Mouse (Mus musculus) liver, postnatal 0 days (tissue): ENCODE data around the gene Lrrc26. TPM values are rescaled to one million over a fixed set of nuclear protein-coding genes. Genes with fewer than 3 reads are reported as not detected.

Source experiments
- ATAC-seq: fragments of 200-750 bp; cut with Nextera tagmentation; 2 replicates; pipeline ENCODE4 v1.8.0; 2017; ENCODE audit warnings: mild to moderate bottlenecking, moderate library complexity
- DNase-seq: peaks from one replicate; pipeline ENCODE4 v3.0.0-alpha.2; 2016
- H3K27ac ChIP-seq: fragments of 300-500 bp; sonication (generic); 2 replicates; pipeline ENCODE4 v1.5.1; 2014; ENCODE audit warnings: antibody characterized with exemption, moderate library complexity, mild to moderate bottlenecking, low read depth
- H3K27me3 ChIP-seq: fragments of 300-500 bp; sonication (generic); 2 replicates; pipeline ENCODE4 v1.6.1; 2014; ENCODE audit warnings: low read length, control low read depth, mixed read lengths; ENCODE audit not compliant: insufficient read depth
- H3K36me3 ChIP-seq: fragments of 300-500 bp; sonication (generic); replicated peaks from 2 replicates; pipeline ENCODE4 v1.6.1; 2014; ENCODE audit warnings: mild to moderate bottlenecking, control low read depth, low read length, moderate library complexity, mixed read lengths; ENCODE audit not compliant: insufficient read depth
- H3K4me1 ChIP-seq: fragments of 300-500 bp; sonication (generic); 2 replicates; pipeline ENCODE4 v1.6.1; 2014; ENCODE audit warnings: antibody characterized with exemption, mild to moderate bottlenecking, control low read depth; ENCODE audit not compliant: insufficient read depth
- H3K4me2 ChIP-seq: fragments of 300-500 bp; sonication (generic); 2 replicates; pipeline ENCODE4 v1.6.1; 2014; ENCODE audit warnings: low read depth, mild to moderate bottlenecking, low read length, moderate library complexity, mixed read lengths
- H3K4me3 ChIP-seq: fragments of 300-500 bp; sonication (generic); 2 replicates; pipeline ENCODE4 v1.5.1; 2014; ENCODE audit warnings: low read depth, low read length
- H3K9ac ChIP-seq: fragments of 300-500 bp; sonication (generic); replicated peaks from 2 replicates; pipeline ENCODE4 v1.6.1; 2014; ENCODE audit warnings: mild to moderate bottlenecking, moderate library complexity
- H3K9me3 ChIP-seq: fragments of 300-500 bp; sonication (generic); 2 replicates; pipeline ENCODE4 v1.6.1; 2016; ENCODE audit warnings: mild to moderate bottlenecking, control low read depth, low read length, mixed read lengths
- CTCF ChIP-seq: sonication (generic); IDR thresholded peaks from 2 replicates; pipeline ENCODE4 v1.5.1; 2016; ENCODE audit warnings: antibody characterized with exemption, low read depth
- EP300 ChIP-seq: IDR thresholded peaks from 2 replicates; pipeline ENCODE4 v1.6.1; 2016; ENCODE audit warnings: antibody characterized with exemption, low read depth, mild to moderate bottlenecking
- WGBS: fragments of 180-500 bp; shearing (Covaris S2); extraction: QIAGEN DNeasy Blood & Tissue Kit; methylation state at CpG from one replicate; pipeline ENCODE4 v1.1.7; 2014; ENCODE audit not compliant: insufficient replicate concordance; 5-methylcytosine and 5-hydroxymethylcytosine counted together
- polyA plus RNA-seq: library from polyadenylated mRNA; unstranded; fragments of >200 nt; fragmentation: Nextera tagmentation; extraction: Ambion mirVana; gene quantifications from 2 replicates; pipeline ENCODE4 v1.2.1, GENCODE M21; 2015

Gene Lrrc26
- polyA plus RNA-seq, 1 experiment from 2014 or later, result not detected

DNA sequence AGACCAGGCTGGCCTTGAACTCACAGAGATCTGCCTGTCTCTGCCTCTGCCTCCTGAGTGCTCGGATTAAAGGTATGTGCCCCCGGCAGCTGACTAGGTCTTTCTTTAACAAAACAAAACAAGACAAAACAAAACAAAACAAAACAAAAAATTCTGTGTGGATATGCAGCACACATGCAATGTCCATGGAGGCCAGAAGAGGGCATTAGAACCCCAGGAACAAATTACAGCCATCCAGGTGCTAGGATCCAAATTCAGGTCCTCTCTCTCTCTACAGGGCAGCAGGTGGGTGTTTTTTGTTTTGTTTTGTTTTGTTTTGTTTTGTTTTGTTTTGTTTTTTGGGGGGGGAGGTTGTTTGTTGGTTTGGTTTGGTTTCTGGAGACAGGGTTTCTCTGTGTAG, 30.8 kb upstream of the Lrrc26 start:
- Histone ChIP-seq H3K27me3 (no peaks in the 10 kb centered on the region), H3K4me2 (no peak overlapping the region), H3K27ac (no peak overlapping the region), H3K9ac (no peak overlapping the region), H3K4me1 (peaks cover 27% of the 10 kb centered on the region), H3K4me3 (no peak overlapping the region), H3K9me3 (no peaks in the 10 kb centered on the region), H3K36me3 (no peaks in the 10 kb centered on the region)
- WGBS, result 49% methylated on average over 2 of the region's 2 CpGs
- ATAC-seq (no peak), DNase-seq (no peak)
- TF ChIP-seq EP300 (no peak), CTCF (peak; percentile 71)

DNA sequence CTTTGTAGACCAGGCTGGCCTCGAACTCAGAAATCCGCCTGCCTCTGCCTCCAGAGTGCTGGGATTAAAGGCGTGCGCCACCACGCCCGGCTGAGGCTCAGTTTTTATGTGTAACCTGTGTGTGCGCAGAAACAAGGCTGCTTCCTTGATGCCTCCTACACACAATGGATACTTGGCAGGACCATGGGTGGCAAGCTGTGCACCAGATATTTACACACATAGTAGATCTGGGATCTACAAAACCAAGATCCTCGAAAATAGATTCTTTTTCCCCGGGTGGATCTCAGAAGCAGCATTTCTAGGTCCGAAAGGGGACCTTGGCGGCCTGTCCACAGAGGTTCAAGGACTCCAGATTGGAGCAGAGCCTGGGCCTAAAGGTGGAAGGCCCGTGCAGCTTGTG, 27.8 kb upstream of the Lrrc26 start:
- no peaks in the 10 kb centered on the region for H3K9me3 ChIP-seq
- peak overlapping the region; percentile 61 for H3K27ac ChIP-seq
- no peaks in the 10 kb centered on the region for H3K27me3 ChIP-seq
- H3K36me3 ChIP-seq, result no peaks in the 10 kb centered on the region
- peak overlapping the region; percentile 86 for H3K4me3 ChIP-seq
- DNase-seq (no peak), ATAC-seq (peak; percentile 10)
- 35% methylated on average over 11 of the region's 12 CpGs for WGBS
- H3K9ac ChIP-seq, result peak overlapping the region; percentile 70
- TF ChIP-seq CTCF, result no peak
- no peak for TF ChIP-seq EP300
- peak overlapping the region; percentile 93 for H3K4me2 ChIP-seq
- peaks cover 43% of the 10 kb centered on the region for H3K4me1 ChIP-seq

- ATAC-seq (peak; percentile 93), DNase-seq (peak; percentile 96)
- Histone ChIP-seq H3K9me3 (no peaks in the 10 kb centered on the region), H3K4me1 (peaks cover 48% of the 10 kb centered on the region), H3K36me3 (no peaks in the 10 kb centered on the region), H3K27me3 (no peaks in the 10 kb centered on the region), H3K27ac (peak within 1 kb of the TSS; percentile 61), H3K4me3 (peak within 1 kb of the TSS; percentile 86), H3K4me2 (peak within 1 kb of the TSS; percentile 93), H3K9ac (peak within 1 kb of the TSS; percentile 74)
- TF ChIP-seq EP300, result peak; percentile 49
- no peak for TF ChIP-seq CTCF
- WGBS, result under 1% methylated on average over 39 of the region's 39 CpGs
Observed at GRCm38 (mm10) chr2:25262291-25262767, 27.4 kb upstream of the Lrrc26 start, which contains the start of gene Tprn. TSS of gene Tprn (plus strand) at chr2:25262618.

DNA sequence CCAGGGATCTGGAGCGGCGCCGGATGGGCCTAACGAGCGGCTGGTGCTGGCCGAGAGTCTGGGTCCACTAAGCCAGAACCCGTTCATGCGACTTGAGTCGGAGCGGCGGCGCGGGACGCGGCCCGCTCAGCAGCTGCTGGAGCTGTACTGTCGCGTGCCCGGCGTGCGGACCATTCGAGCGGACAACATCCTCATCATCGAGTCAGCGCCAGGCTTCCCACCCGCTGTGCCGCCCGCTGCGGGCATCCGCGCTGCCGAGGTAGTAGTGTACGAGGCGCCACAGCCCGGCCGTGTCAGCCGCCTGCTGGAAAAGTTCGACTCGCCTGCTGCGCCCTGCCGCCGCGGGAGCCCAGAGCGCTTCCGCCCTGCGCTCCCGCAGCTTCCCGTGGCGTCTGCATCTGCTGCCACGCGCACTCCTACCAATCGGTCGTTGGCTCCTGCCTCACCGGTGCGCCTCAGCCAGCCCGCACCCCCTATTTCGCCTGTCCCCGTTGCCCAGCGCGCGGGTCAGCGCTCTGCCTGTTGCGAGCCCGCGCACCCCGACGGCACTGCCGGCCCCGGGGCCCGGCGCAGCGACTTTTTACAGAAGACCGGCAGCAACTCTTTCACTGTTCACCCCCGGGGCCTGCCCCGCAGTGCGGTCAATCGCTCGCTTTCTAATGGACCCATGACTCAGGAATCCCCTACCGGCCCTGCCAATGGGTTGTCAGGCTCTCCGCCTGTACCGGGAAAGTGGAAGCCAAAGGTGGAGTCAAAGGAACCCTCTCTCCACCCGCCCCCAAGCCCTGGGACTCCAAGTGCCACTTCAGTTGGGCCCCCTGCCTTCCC, 26.7 kb upstream of the Lrrc26 start:
- WGBS, result 1% methylated on average over 79 of the region's 82 CpGs
- ATAC-seq (peak; percentile 15), DNase-seq (peak; percentile 56)
- peak overlapping the region; percentile 86 for H3K4me3 ChIP-seq
- H3K36me3 ChIP-seq, result 0 out of 2 replicates have a peak, but pooled peaks cover 2% of the 10 kb centered on the region
- peak overlapping the region; percentile 74 for H3K9ac ChIP-seq
- no peak for TF ChIP-seq EP300
- 0 out of 2 replicates have a peak, but pooled peaks have one; percentile 7 for TF ChIP-seq CTCF
- no peaks in the 10 kb centered on the region for H3K9me3 ChIP-seq
- H3K27ac ChIP-seq, result peak overlapping the region; percentile 52
- H3K4me1 ChIP-seq, result peaks cover 55% of the 10 kb centered on the region
- peak overlapping the region; percentile 93 for H3K4me2 ChIP-seq
- H3K27me3 ChIP-seq, result no peaks in the 10 kb centered on the region

GRCm38 (mm10) chr2:25263623-25264285, 26.0 kb upstream of the Lrrc26 start:
- Histone ChIP-seq H3K36me3 (0 out of 2 replicates have a peak, but pooled peaks cover 2% of the 10 kb centered on the region), H3K4me3 (peak overlapping the region; percentile 86), H3K9ac (peak overlapping the region; percentile 74), H3K27ac (0 out of 2 replicates have a peak overlapping the region, but pooled peaks have one; percentile 0), H3K27me3 (no peaks in the 10 kb centered on the region), H3K4me1 (peaks cover 57% of the 10 kb centered on the region), H3K4me2 (peak overlapping the region; percentile 93), H3K9me3 (no peaks in the 10 kb centered on the region)
- TF ChIP-seq CTCF, result no peak
- TF ChIP-seq EP300, result no peak
- 34% methylated on average over 11 of the region's 12 CpGs for WGBS
- ATAC-seq (no peak), DNase-seq (no peak)

- ATAC-seq, result no peak
- H3K4me3 ChIP-seq, result 0 out of 2 replicates have a peak overlapping the region, but pooled peaks have one; percentile 13
Observed at GRCm38 (mm10) chr2:25264286-25264660, 25.4 kb upstream of the Lrrc26 start.

More at GRCm38 (mm10) chr2:25264286-25264660, 25.4 kb upstream of the Lrrc26 start:
- Histone ChIP-seq H3K4me2 (peak overlapping the region; percentile 93), H3K36me3 (peaks cover 7% of the 10 kb centered on the region), H3K9ac (peak overlapping the region; percentile 21; the same call in 1 of the 2 replicates), H3K27me3 (no peaks in the 10 kb centered on the region), H3K4me1 (peaks cover 57% of the 10 kb centered on the region), H3K27ac (no peak overlapping the region), H3K9me3 (no peaks in the 10 kb centered on the region)
- 74% methylated on average over 5 of the region's 5 CpGs for WGBS
- no peak for DNase-seq
- TF ChIP-seq CTCF (no peak), EP300 (no peak)
